Mouse (Mus musculus) regulatory T cell (primary cell): ENCODE measurements around the gene Zcchc4.
"Not testable (repeated sequence)": the region's sequence is repeated elsewhere in the genome, so short reads cannot be mapped to it uniquely, and the experiment has no call there.

ENCODE experiments used
- in situ Hi-C: fragments of 300-600 bp; cut with MboI, MseI; formaldehyde crosslinking; loops from one replicate; pipeline ENCODE4 v1.15.1; 2025; ENCODE audit warnings: high pct_unique_total_duplicates

The Zcchc4 gene

DNA sequence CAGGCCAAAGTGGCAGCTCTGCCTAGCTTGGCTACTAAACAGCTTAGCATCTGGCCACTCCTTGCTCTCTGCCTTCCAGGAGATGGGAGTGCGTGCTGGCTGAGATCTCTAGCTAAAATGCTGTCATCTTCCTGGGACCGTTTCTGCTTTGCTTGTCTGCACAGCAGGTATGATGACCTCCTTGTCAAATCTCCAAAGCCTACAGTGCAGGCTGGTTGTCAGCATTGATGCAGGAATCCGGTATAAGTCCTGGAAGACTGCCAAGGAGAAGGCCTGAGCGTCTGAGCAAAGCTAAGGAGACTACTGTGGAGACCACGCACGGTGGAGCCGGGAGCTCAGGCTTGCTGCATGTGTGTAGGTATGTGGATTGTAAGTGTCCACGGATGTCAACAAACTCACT is at the start of gene Zcchc4:
Gene Zcchc4, plus strand, starts transcription at position 173 of the 400 bp plus-strand sequence.
- in situ Hi-C loops, result no loop called here

DNA sequence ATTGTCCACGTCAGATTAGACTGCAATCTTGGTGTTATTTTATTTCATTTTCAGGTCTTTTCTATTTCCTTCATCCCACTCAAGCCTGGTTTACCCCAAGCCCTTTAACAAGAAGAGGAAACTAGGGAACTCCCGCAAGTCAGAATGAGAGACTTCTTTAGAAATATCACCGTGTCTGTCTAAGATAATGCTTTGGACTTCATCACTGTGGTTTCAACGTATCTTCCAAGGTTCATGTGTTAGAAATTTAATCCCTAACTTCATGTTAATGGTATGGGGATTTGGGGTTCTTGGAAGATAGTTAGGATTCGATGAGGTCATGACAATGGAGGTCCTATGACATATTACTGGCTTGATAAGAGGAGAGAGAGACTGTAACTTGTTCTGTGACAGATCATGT is 47.5 kb upstream of the Zcchc4 start:
- in situ Hi-C loops, result no loop called here

GRCm38 (mm10) chr5:52732811-52733210 is 42.4 kb upstream of the Zcchc4 start:
- in situ Hi-C loops, result loop anchor here (10.0 kb wide), 1 partner anchor 92 kb away; no protein-coding TSS in a partner anchor

GRCm38 (mm10) chr5:52736046-52736445 is 39.2 kb upstream of the Zcchc4 start:
- in situ Hi-C loops, result loop anchor here (10.0 kb wide), 1 partner anchor 89 kb away; no protein-coding TSS in a partner anchor

- in situ Hi-C loops, result no loop called here
These were observed 33.7 kb upstream of the Zcchc4 start, which contains the start of gene Pi4k2b for GRCm38 (mm10) chr5:52741391-52742111. TSS of gene Pi4k2b (plus strand) at chr5:52741574.

GRCm38 (mm10) chr5:52742112-52742813 is 32.9 kb upstream of the Zcchc4 start:
- in situ Hi-C loops, result no loop called here

GRCm38 (mm10) chr5:52743231-52743630 is 32.0 kb upstream of the Zcchc4 start:
- in situ Hi-C loops, result no loop called here

- in situ Hi-C loops, result no loop called here
These were observed 28.3 kb upstream of the Zcchc4 start for GRCm38 (mm10) chr5:52746920-52747319.

DNA sequence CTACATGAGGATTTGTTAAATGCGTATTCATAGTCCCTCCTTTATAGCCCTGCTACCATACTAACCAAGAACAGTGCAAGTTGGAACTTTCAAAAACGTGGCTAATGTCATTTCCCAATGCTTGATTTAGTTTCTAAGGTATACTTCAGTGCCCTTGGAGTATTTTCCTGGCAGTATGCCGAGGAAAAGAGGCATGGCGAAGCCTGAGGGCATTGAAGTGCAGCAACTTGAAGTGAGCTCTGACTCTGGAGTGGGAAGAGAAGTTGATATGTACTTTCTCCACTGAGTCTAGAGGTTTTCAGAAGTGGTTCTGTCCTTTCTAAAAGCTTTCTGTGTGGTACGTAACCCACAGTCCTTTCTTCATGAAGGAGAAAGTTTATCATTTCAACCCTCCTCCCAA is 26.5 kb upstream of the Zcchc4 start:
- in situ Hi-C loops, result no loop called here

GRCm38 (mm10) chr5:52753146-52753545 is 22.1 kb upstream of the Zcchc4 start:
- in situ Hi-C loops, result no loop called here

DNA sequence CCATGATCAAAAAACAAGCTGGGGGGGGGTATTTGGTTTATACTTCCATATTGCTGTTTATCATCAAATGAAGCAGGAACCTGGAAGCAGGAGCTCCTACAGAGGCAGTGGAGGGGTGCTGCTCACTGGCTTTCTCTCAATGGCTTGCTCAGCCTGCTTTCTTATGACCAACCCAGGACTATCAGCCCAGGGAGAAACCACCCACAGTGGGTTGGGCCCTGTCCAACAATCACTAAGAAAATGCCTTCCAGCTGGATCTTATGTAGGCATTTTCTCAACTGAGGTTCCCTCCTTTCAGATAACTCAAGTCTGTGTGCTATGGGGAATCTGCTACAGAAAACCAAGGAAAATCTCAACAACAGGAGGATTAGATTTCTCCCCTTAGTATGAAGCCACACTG is 21.0 kb upstream of the Zcchc4 start:
- in situ Hi-C loops, result no loop called here

GRCm38 (mm10) chr5:52755337-52755736 is 19.9 kb upstream of the Zcchc4 start:
- in situ Hi-C loops, result no loop called here

GRCm38 (mm10) chr5:52755989-52756388 is 19.2 kb upstream of the Zcchc4 start:
- in situ Hi-C loops, result no loop called here

DNA sequence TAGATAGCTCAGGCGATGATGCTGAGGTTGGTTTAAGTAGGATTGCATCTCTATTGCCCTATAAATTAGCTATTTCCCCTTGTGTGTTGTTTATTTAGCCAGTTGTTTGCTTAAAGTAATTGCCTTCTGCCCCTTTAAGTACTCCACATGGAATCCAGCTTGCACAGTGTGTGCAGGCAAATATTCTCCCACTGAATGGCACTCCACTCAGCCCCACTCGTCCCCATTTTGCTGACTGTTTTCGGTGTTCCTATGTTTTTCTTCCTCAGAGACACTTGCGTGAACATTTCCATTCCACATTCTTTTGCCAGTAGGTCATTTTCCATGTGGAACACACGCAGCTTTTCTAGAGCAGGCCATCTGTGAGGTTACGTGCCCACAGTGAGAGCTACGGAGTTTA is 12.6 kb upstream of the Zcchc4 start:
- in situ Hi-C loops, result no loop called here

GRCm38 (mm10) chr5:52774267-52774666 is 942 bp upstream of the Zcchc4 start:
- in situ Hi-C loops, result no loop called here

GRCm38 (mm10) chr5:52776466-52777354 is 1.5 kb downstream of the Zcchc4 start:
- in situ Hi-C loops, result not testable (repeated sequence)

DNA sequence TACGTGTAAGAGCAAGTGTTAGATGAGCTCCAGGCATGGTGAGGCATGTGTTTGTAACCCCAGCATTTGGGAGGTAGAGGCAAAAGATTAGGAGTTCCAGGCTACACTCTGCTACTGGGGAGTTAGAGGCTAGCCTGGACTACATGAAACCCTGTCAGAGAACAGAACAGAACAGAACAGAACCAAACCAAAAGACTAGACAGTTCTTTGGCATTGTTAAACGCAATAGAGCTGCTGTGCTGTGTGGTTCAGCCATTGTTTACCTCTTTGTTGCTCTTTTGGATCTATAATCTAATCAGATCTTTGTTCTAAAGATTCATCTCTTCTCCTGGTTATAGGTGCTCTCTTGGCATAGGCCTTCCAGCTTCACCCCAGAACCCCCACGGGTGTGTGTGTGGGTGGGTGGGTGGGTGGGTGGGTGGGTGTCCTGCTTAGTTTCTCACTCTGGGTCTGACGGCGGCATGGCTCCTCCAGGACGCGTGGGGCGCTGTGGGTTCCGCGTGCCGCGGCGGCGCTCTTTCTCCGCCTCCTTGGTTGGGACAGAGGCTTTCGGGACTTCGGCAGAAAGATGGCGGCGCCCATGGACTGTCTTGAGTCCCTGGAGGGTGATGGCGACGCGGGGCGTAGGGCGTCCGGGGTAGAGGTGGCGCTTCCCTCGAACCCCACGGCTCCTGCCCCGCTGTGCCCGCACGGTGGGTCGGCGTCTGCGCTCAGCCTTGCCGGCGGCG is 7.5 kb downstream of the Zcchc4 start:
- in situ Hi-C loops, result loop anchor here (10.0 kb wide), 1 partner anchor 622 kb away; no protein-coding TSS in a partner anchor

DNA sequence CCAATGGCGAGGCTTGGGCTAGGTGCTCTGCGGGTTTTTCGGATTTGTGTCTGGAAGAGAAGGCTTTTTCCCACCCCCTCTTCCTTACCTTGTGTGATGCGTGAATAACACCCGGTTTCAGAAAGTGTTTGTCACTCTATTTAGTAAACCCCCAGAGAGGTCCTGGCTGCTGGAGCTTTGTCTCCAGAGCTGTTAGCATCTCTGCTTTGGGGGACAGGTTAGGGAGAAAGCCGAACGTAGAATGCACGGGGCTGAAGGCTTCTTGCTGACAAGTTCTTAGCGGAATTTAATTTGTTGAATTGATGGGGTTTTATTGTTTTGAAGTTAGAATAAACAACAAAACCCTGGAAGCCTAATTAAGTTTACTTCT is 8.0 kb downstream of the Zcchc4 start:
- in situ Hi-C loops, result loop anchor here (10.0 kb wide), 1 partner anchor 622 kb away; no protein-coding TSS in a partner anchor

GRCm38 (mm10) chr5:52783957-52784356 is 8.7 kb downstream of the Zcchc4 start:
- in situ Hi-C loops, result loop anchor here (10.0 kb wide), 1 partner anchor 621 kb away; no protein-coding TSS in a partner anchor

GRCm38 (mm10) chr5:52786556-52787322 is 11.5 kb downstream of the Zcchc4 start:
- in situ Hi-C loops, result loop anchor here (5.0 to 10.0 kb wide), 2 partner anchors 41 to 618 kb away; no protein-coding TSS in a partner anchor
